Mouse (Mus musculus): ENCODE data around the gene Gm973. TPM values are rescaled to one million over a fixed set of nuclear protein-coding genes. Genes with fewer than 3 reads are reported as not detected.

Gene Gm973
- total and polyA plus RNA-seq, 3 experiments: 2.3 to 14.9 (median 7.6) TPM

Other genes with a start within 250 kb of the Gm973 start
- gene Fzd7, start 33.8 kb upstream of the Gm973 start, total RNA-seq (2012; rRNA removed): 8.2 and 10.1 TPM in 2 replicates
- gene Fzd7, start 33.8 kb upstream of the Gm973 start, total RNA-seq (2014; rRNA removed): 3.3 and 4.0 TPM in 2 replicates
- 4.2 and 4.8 TPM in 2 replicates for gene Fzd7, start 33.8 kb upstream of the Gm973 start, polyA plus RNA-seq (2012; ENCODE audit: insufficient read length, low read depth)
- gene Sumo1, start 154.6 kb downstream of the Gm973 start, total RNA-seq (2012; rRNA removed): 122 and 154 TPM in 2 replicates
- gene Sumo1, start 154.6 kb downstream of the Gm973 start, total RNA-seq (2014; rRNA removed): 505 and 559 TPM in 2 replicates
- 296 and 297 TPM in 2 replicates for gene Sumo1, start 154.6 kb downstream of the Gm973 start, polyA plus RNA-seq (2012; ENCODE audit: insufficient read length, low read depth)
- gene Nop58, start 168.7 kb downstream of the Gm973 start, total RNA-seq (2012; rRNA removed): 297 and 438 TPM in 2 replicates
- gene Nop58, start 168.7 kb downstream of the Gm973 start, total RNA-seq (2014; rRNA removed): 523 and 600 TPM in 2 replicates
- gene Nop58, start 168.7 kb downstream of the Gm973 start, polyA plus RNA-seq (2012; ENCODE audit: insufficient read length, low read depth): 749 and 752 TPM in 2 replicates
- 3.1 and 3.6 TPM in 2 replicates for gene Bmpr2, start 247.1 kb downstream of the Gm973 start, total RNA-seq (2012; rRNA removed)
- 4.8 and 5.0 TPM in 2 replicates for gene Bmpr2, start 247.1 kb downstream of the Gm973 start, total RNA-seq (2014; rRNA removed)
- 3.6 and 4.7 TPM in 2 replicates for gene Bmpr2, start 247.1 kb downstream of the Gm973 start, polyA plus RNA-seq (2012; ENCODE audit: insufficient read length, low read depth)

All from CH12.LX (cell line).